Mouse (Mus musculus): ENCODE results near the gene Olfr1100.

Olfr1100 gene

GRCm38 (mm10) chr2:86979854-86980253, at the start of gene Olfr1100:
Gene Olfr1100, minus strand, starts transcription at chr2:86979954.
- no peak for DNase-seq (ENCODE audit: low spot score in 2 of 2)

- DNase-seq (ENCODE audit: low spot score in 2 of 2) = no peak
Observed at GRCm38 (mm10) chr2:87026980-87027379, 47.2 kb upstream of the Olfr1100 start, which contains the start of gene Olfr1104. Gene Olfr1104, minus strand, starts transcription at chr2:87027080.

- no peak for DNase-seq (ENCODE audit: low spot score in 2 of 2)
Observed at GRCm38 (mm10) chr2:86998098-86998497, 18.3 kb upstream of the Olfr1100 start, which contains the start of gene Olfr1102. Gene Olfr1102, plus strand, starts transcription at chr2:86998398.

GRCm38 (mm10) chr2:86991121-86991520, 11.4 kb upstream of the Olfr1100 start, which contains the start of gene Olfr1101:
Gene Olfr1101, minus strand, starts transcription at chr2:86991221.
- DNase-seq (ENCODE audit: low spot score in 2 of 2) = no peak

DNA sequence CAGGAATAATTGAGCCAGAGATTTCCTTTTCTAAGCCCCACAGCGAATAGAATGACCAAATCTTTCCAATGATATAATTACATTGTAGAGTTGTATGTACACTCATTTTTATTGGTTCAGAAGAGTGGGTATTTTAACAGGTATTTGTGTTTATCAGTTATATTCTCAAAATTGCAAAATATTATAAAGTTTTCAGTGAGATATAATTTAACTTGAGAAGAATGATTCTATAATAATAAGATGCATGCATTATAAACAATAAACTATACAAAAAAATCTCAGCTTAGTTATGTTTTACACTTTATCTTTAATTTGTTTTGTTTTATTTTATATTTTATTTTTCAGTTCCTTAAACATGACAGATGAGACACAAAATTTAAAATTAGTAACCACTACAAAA, 19.2 kb downstream of the Olfr1100 start, which contains the start of gene Olfr1099:
Olfr1099 (minus strand) TSS at position 101 of the 400 bp plus-strand sequence.
- DNase-seq (ENCODE audit: low spot score in 2 of 2) = no peak

- DNase-seq (ENCODE audit: low spot score in 2 of 2) = peak in 1 of 2 experiments; percentile 19
Observed at GRCm38 (mm10) chr2:86926557-86926956, 53.2 kb downstream of the Olfr1100 start.
